Mouse (Mus musculus) cerebellum, adult 11 months (tissue): ENCODE results near the gene Hscb.

ENCODE experiments used
- DNase-seq: peaks from one replicate; pipeline ENCODE4 v3.0.0; 2022

Hscb gene

GRCm38 (mm10) chr5:110779998-110780760 is 59.4 kb downstream of the Hscb start, which contains the start of gene Pus1:
TSS of gene Pus1 (minus strand) at chr5:110780659.
- peak; percentile 88 for DNase-seq

- peak; percentile 33 for DNase-seq
Observed at GRCm38 (mm10) chr5:110779276-110779997, 60.1 kb downstream of the Hscb start.
